Mouse (Mus musculus) kidney, adult 10 weeks (tissue): Measurements from ENCODE around the gene Sec14l3. TPM values are rescaled to one million over a fixed set of nuclear protein-coding genes. Genes with fewer than 3 reads are reported as not detected.

ENCODE experiments used
- polyA plus RNA-seq: library from polyadenylated mRNA; stranded (reverse); fragments of 350-450 nt; fragmentation: Illumina TruSeq; extraction: RNeasy Lipid Tissue Mini Kit (QIAGEN cat#74804); gene quantifications from one replicate; pipeline ENCODE4 v1.2.3, GENCODE M21; 2014; ENCODE audit warnings: low read depth, low replicate concordance

The Sec14l3 gene
- polyA plus RNA-seq: 30.7 TPM

DNA sequence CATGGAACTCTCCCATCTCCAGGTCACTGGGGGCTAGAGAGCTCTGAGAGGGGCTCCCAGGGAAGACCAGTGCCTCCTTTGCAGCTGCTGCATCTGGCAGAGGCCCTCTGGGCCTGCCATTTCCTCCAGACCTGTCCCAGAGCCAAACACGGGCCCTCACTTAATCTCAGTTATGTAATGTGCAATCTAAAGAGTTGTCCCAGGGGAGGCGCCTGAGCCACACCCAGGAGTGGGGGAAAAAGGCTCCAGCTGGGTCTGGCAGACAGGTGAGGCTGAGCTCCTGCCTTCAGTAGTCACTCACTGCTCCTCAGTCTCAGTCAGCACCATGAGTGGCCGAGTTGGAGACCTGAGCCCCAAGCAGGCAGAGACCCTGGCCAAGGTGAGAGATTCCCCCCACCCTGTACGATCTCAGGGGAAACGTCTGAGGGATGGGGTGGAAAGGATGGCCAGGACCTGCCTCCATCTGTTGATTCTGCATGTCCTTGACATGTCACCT lies at the start of gene Sec14l3:
TSS of gene Sec14l3 (plus strand) at position 215 of the 496 bp plus-strand sequence.

DNA sequence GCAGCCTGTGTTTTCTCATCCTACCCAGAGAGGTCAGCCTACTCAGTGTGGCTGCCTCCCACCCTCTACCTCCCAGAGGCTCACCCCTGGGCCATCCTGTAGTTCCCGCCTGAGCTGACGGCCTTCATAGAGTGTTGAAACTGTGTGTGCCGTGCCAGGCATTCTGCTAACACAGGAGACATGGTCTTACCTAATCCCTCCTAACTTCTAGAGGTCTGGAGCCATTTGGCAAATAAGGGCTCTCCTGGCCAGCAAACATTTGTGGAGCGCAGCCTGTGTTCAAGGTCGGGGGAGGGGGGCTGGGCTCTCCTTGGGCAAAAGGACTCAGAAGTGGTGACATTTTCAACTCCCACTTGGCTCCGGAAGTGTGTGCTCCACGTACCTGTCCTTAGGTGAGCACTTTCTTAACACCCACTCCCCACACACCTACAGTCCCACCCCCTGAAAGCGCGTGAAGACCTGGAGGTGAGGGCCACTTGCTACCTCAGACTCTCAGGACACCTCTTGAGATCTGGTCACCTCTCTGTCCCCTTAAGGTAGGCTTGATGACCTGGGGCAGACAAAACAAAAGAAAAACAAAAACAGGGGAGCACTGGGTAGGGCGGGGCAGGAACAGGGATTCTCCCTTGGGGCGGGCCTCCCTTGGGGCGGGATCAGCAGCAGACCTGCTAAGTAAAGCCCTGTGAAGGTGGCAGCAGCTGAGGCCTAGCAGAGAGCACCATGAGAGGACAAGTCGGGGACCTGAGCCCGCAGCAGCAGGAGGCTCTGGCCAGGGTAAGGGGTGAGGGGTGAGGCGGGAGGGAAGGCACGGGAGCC lies 33.3 kb upstream of the Sec14l3 start, which contains the start of gene Sec14l4:
TSS of gene Sec14l4 (plus strand) at position 337 of the 816 bp plus-strand sequence.

DNA sequence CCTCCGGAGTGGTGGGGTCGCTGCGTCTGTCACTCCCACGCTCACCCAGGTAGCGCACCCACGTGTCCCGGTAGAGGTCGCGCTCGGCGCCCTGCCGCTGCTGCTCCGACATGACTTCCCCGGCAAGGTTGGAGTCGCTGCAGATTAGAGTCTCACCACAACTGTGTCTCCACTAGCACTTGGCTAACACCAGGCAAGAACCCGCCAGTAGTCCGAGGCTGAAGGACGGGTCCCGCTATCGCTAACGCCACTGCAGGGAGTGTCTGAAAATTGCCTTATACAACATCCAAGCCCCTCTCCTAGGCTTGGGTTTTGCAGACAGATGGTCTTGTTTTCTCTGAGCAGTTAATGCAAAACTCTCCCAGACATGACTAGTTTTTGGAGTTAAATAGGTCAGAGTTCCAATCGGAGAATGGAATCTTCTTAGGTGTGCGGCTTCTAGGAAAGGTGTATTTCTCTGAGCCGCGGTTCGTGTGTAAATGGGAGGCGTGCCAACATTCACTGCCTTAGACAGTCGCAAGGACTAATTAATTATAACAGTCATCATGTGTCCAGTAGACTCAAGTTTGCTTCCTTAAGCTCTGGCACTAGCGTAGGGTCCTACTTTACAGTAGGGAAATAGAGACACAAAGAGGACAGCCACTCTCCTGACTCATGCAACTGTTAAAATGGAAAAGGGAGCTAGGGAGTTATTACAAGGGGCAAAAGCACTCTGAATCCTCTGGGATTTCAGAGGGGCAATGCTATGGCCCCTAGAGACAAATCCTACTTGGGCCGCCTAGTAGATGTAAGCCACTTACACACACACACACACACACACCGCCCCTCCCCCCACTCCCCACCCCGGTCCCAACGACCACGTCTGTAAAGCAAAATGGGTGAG lies 30.8 kb downstream of the Sec14l3 start, which contains the start of gene Mtfp1:
TSS of gene Mtfp1 (minus strand) at position 275 of the 883 bp plus-strand sequence.

DNA sequence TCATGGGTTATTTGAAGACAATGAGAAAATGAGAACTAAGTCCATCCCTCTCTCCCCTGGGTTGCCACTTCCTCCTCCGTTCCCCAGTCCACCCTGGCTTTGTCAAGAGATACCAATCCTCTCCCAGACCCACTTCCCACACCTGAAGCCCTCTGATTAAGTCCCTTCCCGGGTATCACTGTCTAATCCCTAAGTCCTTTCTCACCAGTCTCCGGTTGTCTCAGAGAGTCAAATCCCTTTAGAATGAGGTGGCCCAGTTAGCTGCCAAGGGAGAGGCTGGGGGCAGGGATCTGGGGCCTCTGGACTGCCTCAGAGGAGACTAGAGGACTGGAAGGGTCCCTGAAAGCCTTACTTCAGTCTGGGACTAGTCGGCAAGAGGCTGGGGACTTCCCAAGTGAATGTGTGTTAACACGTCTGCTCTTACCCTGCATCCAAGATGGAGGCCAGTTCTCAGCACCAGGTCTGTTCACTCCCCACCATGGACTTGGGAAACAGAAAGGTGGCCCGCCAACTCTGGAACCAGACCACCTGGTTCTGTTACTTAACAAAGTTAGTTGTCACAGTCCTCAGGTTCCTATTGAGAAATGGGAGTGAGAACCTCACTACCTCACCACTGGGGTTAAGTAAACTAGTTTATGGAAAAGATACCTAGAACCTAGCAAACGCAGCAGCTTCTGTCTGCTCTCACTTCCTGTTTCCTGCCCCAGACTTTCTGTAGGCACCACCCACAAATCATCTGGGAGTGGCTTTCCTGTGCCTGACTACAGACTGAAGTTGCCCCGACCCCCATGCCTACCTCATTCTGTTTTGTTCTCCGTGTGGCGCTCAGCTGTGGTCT lies 58.3 kb downstream of the Sec14l3 start, which contains the start of gene Sec14l2:
TSS of gene Sec14l2 (minus strand) at position 674 of the 838 bp plus-strand sequence.

Other genes with a start within 250 kb of the Sec14l3 start
- 1.1 TPM for gene Osbp2, start 200.9 kb upstream of the Sec14l3 start, polyA plus RNA-seq
- 0.85 TPM for gene 4921536K21Rik, start 169.7 kb upstream of the Sec14l3 start, polyA plus RNA-seq
- 5.0 TPM for gene Dusp18, start 169.6 kb upstream of the Sec14l3 start, polyA plus RNA-seq
- not detected for gene Slc35e4, start 150.2 kb upstream of the Sec14l3 start, polyA plus RNA-seq
- 37.8 TPM for gene Tcn2, start 132.7 kb upstream of the Sec14l3 start, polyA plus RNA-seq
- gene Pes1, start 100.9 kb upstream of the Sec14l3 start, polyA plus RNA-seq: 20.6 TPM
- not detected for gene 4930556J24Rik, start 88.1 kb upstream of the Sec14l3 start, polyA plus RNA-seq
- 0.49 TPM for gene Gal3st1, start 81.2 kb upstream of the Sec14l3 start, polyA plus RNA-seq
- gene Sec14l4, start 33.4 kb upstream of the Sec14l3 start, polyA plus RNA-seq: not detected
- gene Mtfp1, start 30.6 kb downstream of the Sec14l3 start, polyA plus RNA-seq: 12.0 TPM
- 0.85 TPM for gene Sec14l2, start 58.6 kb downstream of the Sec14l3 start, polyA plus RNA-seq
- 2.9 TPM for gene Rnf215, start 70.4 kb downstream of the Sec14l3 start, polyA plus RNA-seq
- 3.9 TPM for gene Ccdc157, start 95.5 kb downstream of the Sec14l3 start, polyA plus RNA-seq
- gene Sf3a1, start 95.5 kb downstream of the Sec14l3 start, polyA plus RNA-seq: 10.2 TPM
- gene Tbc1d10a, start 121.9 kb downstream of the Sec14l3 start, polyA plus RNA-seq: not detected
- gene Castor1, start 153.4 kb downstream of the Sec14l3 start, polyA plus RNA-seq: not detected
- not detected for gene Osm, start 171.6 kb downstream of the Sec14l3 start, polyA plus RNA-seq
- gene Lif, start 192.7 kb downstream of the Sec14l3 start, polyA plus RNA-seq: not detected